Mouse (Mus musculus) small intestine, adult 2 months (tissue): ENCODE measurements around the gene Gsdmc4.
"Not testable (repeated sequence)": the region's sequence is repeated elsewhere in the genome, so short reads cannot be mapped to it uniquely, and the experiment has no call there.

Source experiments
- CTCF ChIP-seq: fragments of 200-500 bp; IDR thresholded peaks from 2 replicates; pipeline ENCODE4 v1.5.1; 2012; ENCODE audit warnings: low read depth, mild to moderate bottlenecking, control low read depth, inconsistent platforms, low read length, moderate library complexity, mixed read lengths; ENCODE audit not compliant: insufficient replicate concordance, insufficient read length; ENCODE audit errors: extremely low read depth
- POLR2A ChIP-seq: fragments of 200-500 bp; IDR thresholded peaks from 2 replicates; pipeline ENCODE4 v1.6.1; 2012; ENCODE audit warnings: low read depth, mild to moderate bottlenecking, control low read depth, inconsistent platforms, low read length, moderate library complexity

DNA sequence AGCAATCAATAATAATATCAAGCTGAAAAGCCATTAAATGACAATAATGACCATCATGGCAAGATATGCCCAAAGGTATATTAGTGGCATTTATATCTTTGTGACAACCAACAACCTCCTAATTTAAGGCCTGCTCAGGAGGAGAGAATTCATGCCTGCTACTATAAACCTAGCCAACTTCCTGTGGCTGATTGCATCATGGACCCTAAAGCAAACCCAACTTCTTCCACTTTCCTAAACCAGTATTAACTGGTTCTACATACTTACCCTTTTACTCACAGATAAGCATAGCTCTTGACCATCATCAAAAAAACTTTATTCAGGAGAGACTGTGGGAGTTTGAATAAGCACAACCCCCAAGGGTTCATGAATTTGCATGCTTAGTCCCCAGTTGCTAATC lies 35.9 kb downstream of the Gsdmc4 start:
- not testable (repeated sequence) for TF ChIP-seq POLR2A, CTCF
